Mouse (Mus musculus): Measurements from ENCODE around the gene Lamb3. TPM values are rescaled to one million over a fixed set of nuclear protein-coding genes. Genes with fewer than 3 reads are reported as not detected.

Gene Lamb3
- polyA plus RNA-seq, 1 experiment from 2014 or later, result 62.8 TPM

- WGBS, result 75% methylated on average over 7 of the region's 7 CpGs
- H3K27me3 ChIP-seq (replicated peaks; ENCODE audit: insufficient read depth, low read length), result no peaks in the 10 kb centered on the region
These were observed 154.6 kb downstream of the Lamb3 start for GRCm38 (mm10) chr1:193362078-193362477.

GRCm38 (mm10) chr1:193363801-193364231, 156.3 kb downstream of the Lamb3 start:
- Histone ChIP-seq H3K27me3 (replicated peaks; ENCODE audit: insufficient read depth, low read length) (no peaks in the 10 kb centered on the region), H3K4me1 (ENCODE audit: insufficient read depth, low read depth, low read length) (no peaks in the 10 kb centered on the region), H3K9me3 (ENCODE audit: low read length) (no peaks in the 10 kb centered on the region), H3K4me2 (replicated peaks; ENCODE audit: low read depth, low read length) (no peak overlapping the region), H3K4me3 (ENCODE audit: low read depth, low read length) (no peak overlapping the region), H3K36me3 (ENCODE audit: insufficient read depth, low read length) (no peaks in the 10 kb centered on the region), H3K27ac (ENCODE audit: low read length) (no peak overlapping the region), H3K9ac (replicated peaks; ENCODE audit: low read depth) (no peak overlapping the region)
- DNase-seq (ENCODE audit: low spot score) (peak; percentile 34), ATAC-seq (no peak; the same call in 1 of the 2 replicates)
- TF ChIP-seq CTCF (IDR thresholded peaks at IDR 0.05) (peak; percentile 80), EP300 (IDR thresholded peaks at IDR 0.05) (no peak)
- WGBS, result 68% methylated on average over 5 of the region's 5 CpGs

More at GRCm38 (mm10) chr1:193362078-193362477, 154.6 kb downstream of the Lamb3 start:
- no peak for DNase-seq (ENCODE audit: low spot score)
- H3K27ac ChIP-seq (ENCODE audit: low read length), result no peak overlapping the region
- no peak overlapping the region for H3K4me3 ChIP-seq (ENCODE audit: low read depth, low read length)
- no peaks in the 10 kb centered on the region for H3K4me1 ChIP-seq (ENCODE audit: insufficient read depth, low read depth, low read length)
- no peak overlapping the region for H3K9ac ChIP-seq (replicated peaks; ENCODE audit: low read depth)
- H3K4me2 ChIP-seq (replicated peaks; ENCODE audit: low read depth, low read length), result no peak overlapping the region
- TF ChIP-seq EP300 (IDR thresholded peaks at IDR 0.05) (no peak), CTCF (IDR thresholded peaks at IDR 0.05) (no peak)
- ATAC-seq, result no peak
- H3K9me3 ChIP-seq (ENCODE audit: low read length), result no peaks in the 10 kb centered on the region
- H3K36me3 ChIP-seq (ENCODE audit: insufficient read depth, low read length), result no peaks in the 10 kb centered on the region

GRCm38 (mm10) chr1:193368055-193368454, 160.6 kb downstream of the Lamb3 start:
- ATAC-seq (peak; percentile 75), DNase-seq (ENCODE audit: low spot score) (peak; percentile 76)
- Histone ChIP-seq H3K4me2 (replicated peaks; ENCODE audit: low read depth, low read length) (peak overlapping the region; percentile 46), H3K9ac (replicated peaks; ENCODE audit: low read depth) (no peak overlapping the region), H3K36me3 (ENCODE audit: insufficient read depth, low read length) (no peaks in the 10 kb centered on the region), H3K9me3 (ENCODE audit: low read length) (no peaks in the 10 kb centered on the region), H3K4me3 (ENCODE audit: low read depth, low read length) (no peak overlapping the region), H3K27me3 (replicated peaks; ENCODE audit: insufficient read depth, low read length) (no peaks in the 10 kb centered on the region), H3K27ac (ENCODE audit: low read length) (peak overlapping the region; percentile 20; the same call in 1 of the 2 replicates), H3K4me1 (ENCODE audit: insufficient read depth, low read depth, low read length) (no peaks in the 10 kb centered on the region)
- TF ChIP-seq EP300 (IDR thresholded peaks at IDR 0.05) (no peak), CTCF (IDR thresholded peaks at IDR 0.05) (no peak)
- WGBS, result 29% methylated on average over 10 of the region's 10 CpGs

GRCm38 (mm10) chr1:193369091-193369490, 161.6 kb downstream of the Lamb3 start:
- Histone ChIP-seq H3K4me3 (ENCODE audit: low read depth, low read length) (peak overlapping the region; percentile 32), H3K4me2 (replicated peaks; ENCODE audit: low read depth, low read length) (peak overlapping the region; percentile 46), H3K27ac (ENCODE audit: low read length) (no peak overlapping the region), H3K36me3 (ENCODE audit: insufficient read depth, low read length) (no peaks in the 10 kb centered on the region), H3K9me3 (ENCODE audit: low read length) (no peaks in the 10 kb centered on the region), H3K27me3 (replicated peaks; ENCODE audit: insufficient read depth, low read length) (no peaks in the 10 kb centered on the region), H3K9ac (replicated peaks; ENCODE audit: low read depth) (0 out of 2 replicates have a peak overlapping the region, but pooled peaks have one; percentile 23), H3K4me1 (ENCODE audit: insufficient read depth, low read depth, low read length) (no peaks in the 10 kb centered on the region)
- ATAC-seq (no peak), DNase-seq (ENCODE audit: low spot score) (no peak)
- 46% methylated on average over 8 of the region's 8 CpGs for WGBS
- TF ChIP-seq CTCF (IDR thresholded peaks at IDR 0.05) (no peak), EP300 (IDR thresholded peaks at IDR 0.05) (no peak)

GRCm38 (mm10) chr1:193370096-193370495, 162.6 kb downstream of the Lamb3 start, which contains the start of gene Camk1g:
TSS of gene Camk1g (minus strand) at chr1:193370298.
- peak within 1 kb of the TSS; percentile 32 for H3K4me3 ChIP-seq (ENCODE audit: low read depth, low read length)

GRCm38 (mm10) chr1:193373906-193374413, 166.5 kb downstream of the Lamb3 start:
- DNase-seq (ENCODE audit: low spot score) (no peak), ATAC-seq (no peak)
- Histone ChIP-seq H3K27me3 (replicated peaks; ENCODE audit: insufficient read depth, low read length) (no peaks in the 10 kb centered on the region), H3K27ac (ENCODE audit: low read length) (no peak overlapping the region), H3K9ac (replicated peaks; ENCODE audit: low read depth) (no peak overlapping the region), H3K4me3 (ENCODE audit: low read depth, low read length) (no peak overlapping the region), H3K36me3 (ENCODE audit: insufficient read depth, low read length) (no peaks in the 10 kb centered on the region), H3K4me2 (replicated peaks; ENCODE audit: low read depth, low read length) (no peak overlapping the region), H3K9me3 (ENCODE audit: low read length) (no peaks in the 10 kb centered on the region), H3K4me1 (ENCODE audit: insufficient read depth, low read depth, low read length) (no peaks in the 10 kb centered on the region)
- 78% methylated on average over 6 of the region's 6 CpGs for WGBS
- TF ChIP-seq EP300 (IDR thresholded peaks at IDR 0.05) (no peak), CTCF (IDR thresholded peaks at IDR 0.05) (no peak)

More at GRCm38 (mm10) chr1:193370096-193370495, 162.6 kb downstream of the Lamb3 start, which contains the start of gene Camk1g:
- Histone ChIP-seq H3K27me3 (replicated peaks; ENCODE audit: insufficient read depth, low read length) (no peaks in the 10 kb centered on the region), H3K9ac (replicated peaks; ENCODE audit: low read depth) (0 out of 2 replicates have a peak within 1 kb of the TSS, but pooled peaks have one; percentile 23), H3K27ac (ENCODE audit: low read length) (no peak within 1 kb of the TSS), H3K36me3 (ENCODE audit: insufficient read depth, low read length) (no peaks in the 10 kb centered on the region), H3K4me2 (replicated peaks; ENCODE audit: low read depth, low read length) (peak within 1 kb of the TSS; percentile 46), H3K9me3 (ENCODE audit: low read length) (no peaks in the 10 kb centered on the region), H3K4me1 (ENCODE audit: insufficient read depth, low read depth, low read length) (no peaks in the 10 kb centered on the region)
- ATAC-seq (peak; percentile 77), DNase-seq (ENCODE audit: low spot score) (peak; percentile 86)
- WGBS, result 6% methylated on average over 2 of the region's 2 CpGs
- TF ChIP-seq EP300 (IDR thresholded peaks at IDR 0.05) (no peak), CTCF (IDR thresholded peaks at IDR 0.05) (no peak)

Data from lung, postnatal 0 days (tissue).